Mouse (Mus musculus): Measurements from ENCODE around the gene Dnmt3a. TPM values are rescaled to one million over a fixed set of nuclear protein-coding genes. Genes with fewer than 3 reads are reported as not detected.

Dnmt3a gene
- total RNA-seq, 4 experiments from 2014 or later = 74.0 to 91.8 (median 80.6) TPM

DNA sequence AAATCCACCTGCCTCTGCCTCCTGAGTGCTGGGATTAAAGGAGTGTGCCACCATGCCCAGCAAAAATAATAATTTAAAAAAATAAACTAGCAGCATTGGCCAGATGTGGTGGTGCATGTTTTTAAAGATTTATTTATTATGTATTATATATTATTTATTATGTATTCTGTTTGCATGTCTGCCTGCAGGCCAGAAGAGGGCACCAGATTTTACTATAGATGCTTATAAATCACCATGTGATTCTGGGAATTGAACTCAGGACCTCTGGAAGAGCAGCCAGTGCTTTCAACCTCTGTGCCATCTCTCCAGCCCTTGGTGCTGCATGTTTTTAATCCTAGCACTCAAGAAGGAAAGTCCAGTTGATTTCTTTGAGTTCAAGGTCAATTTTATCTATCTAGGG lies 69.7 kb downstream of the Dnmt3a start:
- DNase-seq (ENCODE audit: low spot score in 2 of 2) = no peak

DNA sequence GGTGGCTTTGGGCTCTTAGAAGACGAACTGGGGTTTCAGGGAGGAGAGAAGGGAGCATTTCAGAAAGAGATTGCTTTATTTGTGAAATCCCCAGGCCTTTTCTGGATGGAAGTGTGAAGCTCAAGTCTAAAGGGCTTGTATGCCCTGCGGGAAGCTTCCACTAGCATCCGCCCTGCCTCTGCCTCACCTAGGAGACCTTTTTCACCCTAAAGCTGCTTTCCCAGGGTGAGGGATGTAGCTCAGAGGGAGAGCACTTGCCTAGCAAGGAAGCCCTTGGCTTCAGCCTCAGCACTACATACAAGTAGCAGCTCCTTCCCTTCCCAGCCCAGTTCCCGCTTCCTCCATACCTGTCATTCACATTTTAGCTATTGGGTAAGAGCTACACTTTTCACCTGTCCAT lies 71.6 kb downstream of the Dnmt3a start:
- no peak for DNase-seq (ENCODE audit: low spot score in 2 of 2)

DNA sequence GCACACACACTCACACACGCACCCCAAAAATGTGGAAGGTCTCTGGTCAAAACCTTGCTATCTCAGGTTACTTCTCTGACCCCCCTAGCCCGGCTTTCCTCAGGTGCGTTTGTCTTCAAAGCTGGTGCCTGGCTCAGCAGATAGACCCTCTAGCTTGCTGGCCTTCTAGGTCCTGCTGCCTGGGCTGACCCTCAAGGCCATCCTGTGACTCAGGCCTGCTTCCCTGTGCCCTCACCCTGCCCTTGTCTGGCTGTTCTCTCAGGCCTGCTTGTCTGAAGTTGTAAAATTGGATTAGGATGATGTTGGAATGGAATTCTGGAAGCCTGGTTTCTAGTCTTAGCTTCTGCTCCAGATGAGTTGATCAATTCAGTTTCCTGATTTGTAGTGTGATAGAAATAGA lies 75.7 kb downstream of the Dnmt3a start:
- DNase-seq (ENCODE audit: low spot score in 2 of 2) = no peak

DNA sequence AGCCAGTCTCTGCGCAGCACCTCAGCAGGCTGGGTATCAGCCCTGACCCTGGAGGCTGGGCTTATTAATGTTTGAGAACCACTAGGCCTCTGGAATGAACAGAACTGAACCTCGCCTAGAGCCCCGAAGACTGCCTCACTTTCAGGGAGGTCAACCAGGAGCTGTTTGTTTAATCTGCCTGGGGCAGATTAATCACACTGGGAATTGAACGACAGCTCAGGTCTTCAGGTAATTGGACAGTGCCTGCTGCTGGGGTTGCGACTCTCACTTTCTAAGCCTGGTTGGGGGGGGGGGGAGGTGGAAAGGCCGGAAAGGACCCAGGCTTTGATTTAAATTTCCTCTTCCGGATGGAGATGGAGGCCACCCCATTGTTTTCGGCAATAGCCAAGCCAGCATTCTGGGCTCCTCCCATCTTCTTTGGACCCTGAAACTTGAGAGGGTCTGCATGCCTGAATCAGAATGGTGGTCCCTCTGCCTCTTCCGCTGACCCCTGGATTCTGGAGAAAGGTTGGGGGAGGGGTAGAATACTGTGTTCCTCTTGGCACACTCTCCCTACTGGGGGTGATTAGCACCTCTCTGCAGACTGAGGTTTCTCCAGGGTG lies 79.2 kb downstream of the Dnmt3a start:
- no peak for DNase-seq (ENCODE audit: low spot score in 2 of 2)

DNA sequence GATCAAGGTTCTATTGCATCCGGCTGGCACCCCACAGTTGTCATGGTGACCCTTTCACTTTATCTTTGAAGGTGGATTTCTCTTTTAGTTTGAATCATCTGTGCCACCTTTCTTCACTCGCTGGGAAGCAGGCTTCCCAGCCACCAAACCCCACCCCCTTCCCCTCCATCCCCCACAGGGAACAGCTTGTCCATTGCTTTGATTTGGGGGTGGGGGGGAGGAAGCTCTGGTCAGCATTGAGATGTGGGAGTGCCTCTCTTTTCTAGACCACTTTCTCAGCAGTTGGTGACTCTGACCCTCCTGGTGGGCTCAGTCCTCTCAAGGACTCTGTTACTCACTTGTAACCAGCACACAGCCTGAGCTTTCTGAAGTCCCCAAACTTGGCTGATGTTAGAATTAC lies 80.8 kb downstream of the Dnmt3a start:
- no peak for DNase-seq (ENCODE audit: low spot score in 2 of 2)

DNA sequence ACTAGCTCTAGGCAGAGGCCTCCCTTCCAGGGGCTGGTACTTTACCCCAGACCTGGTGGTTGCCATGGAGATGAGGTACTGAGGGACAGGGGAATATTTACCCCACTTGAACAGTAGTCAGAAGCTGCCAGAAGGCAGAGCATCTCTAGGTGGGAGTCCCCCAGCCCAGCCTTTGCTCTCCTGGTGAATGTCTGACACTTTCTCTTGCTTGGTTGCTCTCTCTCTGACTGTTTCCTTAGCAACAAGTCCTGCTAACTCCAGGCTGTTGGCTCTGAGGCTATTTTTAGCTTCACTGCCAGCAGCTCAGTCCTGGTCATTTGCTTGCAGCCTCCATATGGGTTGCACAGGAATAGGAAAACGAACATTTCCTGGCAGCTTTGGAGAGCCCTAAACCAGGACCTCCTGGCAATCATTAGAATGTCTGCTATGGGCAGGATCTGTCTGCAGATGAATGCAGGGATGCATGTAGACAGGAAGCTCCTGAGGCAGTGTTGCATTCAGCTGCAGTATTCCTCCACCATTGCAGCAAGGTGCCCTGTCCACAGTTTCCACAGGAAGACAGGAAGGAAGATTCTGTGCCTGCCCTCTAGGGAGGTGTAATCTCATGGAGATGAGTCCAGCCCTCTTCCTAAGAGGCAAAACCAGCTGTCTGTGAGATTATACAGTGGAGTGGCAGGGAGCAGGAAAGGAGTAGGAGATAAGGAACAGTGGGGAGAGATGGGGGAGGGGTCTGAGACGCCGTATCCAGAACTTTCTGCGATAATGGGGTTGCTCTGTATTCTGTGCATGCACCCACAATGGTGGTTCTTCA lies 81.9 kb downstream of the Dnmt3a start:
- peak; percentile 76 to 81 for DNase-seq (ENCODE audit: low spot score in 2 of 2)

DNA sequence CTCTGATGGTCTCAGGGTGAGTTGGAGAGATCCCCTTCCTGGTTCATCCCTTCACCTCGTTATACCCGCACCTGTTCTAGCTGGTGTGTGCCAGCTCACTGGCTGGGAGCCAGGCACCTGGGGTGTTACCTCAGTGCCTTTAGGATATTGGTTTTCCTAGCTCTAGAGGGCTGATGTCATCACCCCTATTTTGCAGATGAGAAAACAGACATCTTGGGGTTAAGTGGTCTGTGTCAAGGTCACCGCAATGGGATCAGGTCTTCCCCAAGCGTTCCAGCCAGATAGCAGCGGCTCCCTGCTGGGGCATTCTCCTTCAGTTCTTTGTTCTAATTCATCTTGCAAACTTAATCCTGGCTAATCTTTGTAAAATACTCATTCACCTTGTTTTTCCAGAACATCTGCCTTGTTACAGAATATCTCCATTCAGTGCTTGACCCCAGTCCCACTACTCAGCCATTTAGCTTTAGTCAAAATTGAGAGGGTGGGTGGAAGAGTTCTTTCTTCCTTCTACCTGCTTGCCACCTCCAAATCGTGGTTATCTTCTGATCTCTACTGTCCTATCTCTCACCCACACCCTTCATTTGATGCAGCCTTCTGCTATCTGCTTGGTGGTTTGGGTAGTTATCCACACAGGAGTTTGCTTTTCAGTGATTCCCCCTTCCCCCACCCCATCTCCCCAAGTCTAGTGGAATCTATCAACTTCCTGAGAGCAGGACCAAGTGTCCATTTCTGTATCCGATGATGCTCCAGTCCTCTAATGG lies 84.2 kb downstream of the Dnmt3a start:
- DNase-seq (ENCODE audit: low spot score in 2 of 2) = no peak

DNA sequence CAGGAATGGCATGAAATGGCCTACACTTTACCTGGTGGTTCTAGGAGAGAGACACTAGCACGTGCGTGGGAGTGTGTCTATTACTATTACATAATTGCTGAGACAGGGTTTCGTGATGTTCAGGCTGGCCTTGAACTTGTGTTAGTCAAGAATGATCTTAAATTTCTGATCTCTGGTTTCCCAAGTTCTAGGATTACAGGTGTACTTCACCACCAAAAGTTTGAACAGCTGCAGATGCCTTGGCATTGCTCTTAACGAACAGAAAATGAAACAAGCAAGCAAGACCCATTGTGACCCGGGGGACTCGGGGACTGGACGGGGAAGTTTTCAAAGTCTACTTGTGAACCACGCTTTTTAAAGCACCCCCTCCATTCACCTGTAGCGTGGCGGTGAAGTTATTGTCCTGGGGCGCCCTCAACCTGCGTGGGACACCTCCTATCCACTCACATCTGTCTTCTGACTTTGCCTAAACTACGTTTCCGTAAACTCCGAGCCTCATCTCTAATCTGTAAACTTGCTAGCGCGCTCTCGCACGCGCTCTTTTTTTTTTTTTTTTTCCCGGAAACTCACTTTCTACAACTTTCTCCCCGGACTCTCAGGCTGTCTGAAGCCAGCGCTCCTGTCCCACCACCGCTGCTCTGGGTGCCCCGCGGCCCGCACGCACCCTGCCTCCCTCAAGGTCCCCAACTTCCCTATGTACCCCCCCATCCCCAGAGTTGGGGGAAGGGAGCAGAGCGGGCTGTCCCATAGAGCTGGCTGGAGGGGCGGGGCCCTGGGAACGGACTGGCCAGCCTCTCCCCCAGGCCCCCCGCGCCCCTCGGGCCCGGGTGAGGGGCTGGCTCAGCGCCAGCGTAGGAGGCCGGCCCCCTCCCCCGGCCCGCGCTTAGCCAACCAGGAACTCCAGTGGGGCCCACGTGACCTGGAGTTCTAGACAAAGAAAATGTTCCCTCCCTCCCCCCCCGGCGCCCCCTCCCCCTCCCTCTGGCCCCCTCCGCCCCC lies 85.2 kb downstream of the Dnmt3a start:
- no peak for DNase-seq (ENCODE audit: low spot score in 2 of 2)

DNA sequence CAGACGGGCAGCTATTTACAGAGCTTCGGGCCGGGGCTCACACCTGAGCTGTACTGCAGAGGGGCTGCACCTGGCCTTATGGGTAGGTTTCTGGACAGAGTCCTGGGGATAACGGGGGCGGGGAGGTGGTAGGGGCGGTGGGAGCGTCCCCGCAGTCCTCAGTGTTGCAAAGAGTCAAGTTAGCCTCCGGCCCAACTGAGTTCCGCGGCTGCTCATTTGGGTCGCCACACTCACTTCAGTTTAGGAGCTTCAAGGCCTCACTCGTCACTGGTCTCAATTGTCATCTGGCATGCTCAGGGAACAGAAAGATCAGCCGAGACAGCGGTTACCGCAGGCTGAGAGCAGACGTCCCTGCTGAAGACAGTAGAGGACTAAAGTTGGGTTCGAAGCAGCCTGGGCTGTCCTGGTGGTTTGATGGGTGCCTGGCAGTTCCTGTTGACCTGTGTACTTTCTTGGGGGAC lies 86.0 kb downstream of the Dnmt3a start:
- no peak for DNase-seq (ENCODE audit: low spot score in 2 of 2)

DNA sequence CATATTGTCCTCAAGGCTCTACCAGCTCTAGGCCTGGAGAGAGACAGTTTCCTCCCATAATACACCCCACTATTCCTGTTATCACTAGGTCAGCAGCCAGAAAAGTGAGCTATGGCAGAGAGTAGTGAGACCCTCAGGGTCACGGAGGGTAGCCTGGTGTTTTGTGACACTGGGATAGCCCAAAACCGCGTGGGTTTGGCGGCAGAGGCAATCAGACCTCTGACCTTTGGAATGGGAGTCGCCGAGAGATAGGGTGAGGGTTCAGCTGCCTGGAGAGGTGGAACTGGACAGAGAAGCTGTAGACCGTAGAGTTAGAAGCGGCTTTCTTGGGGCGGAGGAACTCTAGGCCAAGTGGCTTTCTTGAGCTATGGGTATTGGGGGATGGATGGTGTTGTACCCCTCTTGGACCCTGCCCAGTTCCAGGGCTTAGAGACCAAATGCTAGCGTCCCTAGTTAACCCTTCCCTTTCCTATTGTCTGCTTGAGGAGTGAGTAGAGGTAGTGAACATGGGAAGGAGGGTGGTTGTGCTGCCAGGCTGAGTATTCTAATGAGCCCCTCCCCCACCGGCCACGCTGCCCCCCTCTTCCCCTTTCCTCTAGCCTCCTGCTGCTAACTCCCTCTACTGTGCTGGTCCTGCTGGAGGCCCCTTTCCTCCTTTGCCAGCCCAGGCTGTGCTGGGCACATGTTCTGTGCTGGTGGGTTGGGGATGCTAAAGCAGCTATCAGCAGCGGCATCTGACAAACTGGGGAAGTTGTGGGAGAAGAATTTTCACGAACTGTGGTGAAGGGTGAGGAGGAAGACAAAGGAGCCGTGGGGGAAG lies 86.6 kb downstream of the Dnmt3a start:
- DNase-seq (ENCODE audit: low spot score in 2 of 2) = no peak

DNA sequence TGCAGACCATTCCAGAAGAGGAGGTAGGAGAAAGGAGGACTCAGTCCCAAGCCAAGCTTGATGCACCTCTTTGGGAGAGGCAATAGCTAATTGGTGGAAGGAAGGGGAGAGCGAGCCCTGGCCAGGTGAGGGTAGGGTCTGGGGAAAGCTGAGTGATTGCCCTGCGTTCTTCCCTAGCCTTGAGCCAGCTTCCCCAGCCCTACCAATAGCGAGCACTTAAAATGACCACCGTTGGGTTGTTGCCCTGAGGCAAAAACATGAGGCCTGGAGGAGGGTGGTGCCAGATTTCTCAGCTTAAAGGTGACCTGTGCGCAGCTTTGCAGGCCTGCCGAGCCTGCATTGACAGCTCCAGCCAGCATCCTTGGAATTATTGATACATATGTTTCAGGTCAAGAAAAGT lies 87.5 kb downstream of the Dnmt3a start:
- DNase-seq (ENCODE audit: low spot score in 2 of 2) = no peak

DNA sequence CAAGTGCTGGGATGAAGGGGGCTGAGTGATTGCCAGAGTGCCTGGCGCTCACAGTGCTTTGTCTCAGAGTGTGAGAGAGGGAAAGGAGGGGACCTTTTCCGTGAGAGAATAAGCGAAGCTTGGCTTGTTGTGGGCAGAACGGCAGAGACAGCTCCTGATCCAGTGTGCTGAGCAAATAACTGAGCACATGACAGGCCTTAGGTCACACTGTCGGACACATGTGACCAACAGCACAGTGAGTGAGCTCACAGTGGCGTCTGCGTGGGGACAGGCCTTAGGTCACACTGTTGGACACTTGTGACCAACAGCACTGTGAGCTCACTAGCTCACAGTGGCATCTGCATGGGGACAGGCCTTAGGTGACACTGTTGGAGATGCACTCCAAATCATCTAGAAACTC lies 88.7 kb downstream of the Dnmt3a start:
- DNase-seq (ENCODE audit: low spot score in 2 of 2) = no peak

DNA sequence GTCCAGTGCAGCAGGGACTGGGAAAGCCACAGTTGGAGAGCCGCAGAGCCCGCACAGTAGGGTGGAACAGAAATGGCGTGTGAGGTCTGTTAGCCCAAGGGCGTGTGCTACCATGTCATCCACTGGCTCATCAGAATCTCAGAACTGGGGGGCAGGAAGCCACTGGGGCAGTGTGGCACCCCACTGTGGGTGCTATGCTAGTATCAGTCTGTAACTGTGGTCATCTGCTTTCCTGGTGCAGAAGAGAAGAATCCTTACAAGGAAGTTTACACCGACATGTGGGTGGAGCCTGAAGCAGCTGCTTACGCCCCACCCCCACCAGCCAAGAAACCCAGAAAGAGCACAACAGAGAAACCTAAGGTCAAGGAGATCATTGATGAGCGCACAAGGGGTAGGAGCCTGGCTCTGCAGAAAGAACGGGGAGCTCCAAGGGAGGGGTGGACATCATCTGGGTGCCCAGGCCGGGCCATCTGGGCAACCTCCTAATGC lies 91.3 kb downstream of the Dnmt3a start:
- DNase-seq (ENCODE audit: low spot score in 2 of 2) = no peak

DNA sequence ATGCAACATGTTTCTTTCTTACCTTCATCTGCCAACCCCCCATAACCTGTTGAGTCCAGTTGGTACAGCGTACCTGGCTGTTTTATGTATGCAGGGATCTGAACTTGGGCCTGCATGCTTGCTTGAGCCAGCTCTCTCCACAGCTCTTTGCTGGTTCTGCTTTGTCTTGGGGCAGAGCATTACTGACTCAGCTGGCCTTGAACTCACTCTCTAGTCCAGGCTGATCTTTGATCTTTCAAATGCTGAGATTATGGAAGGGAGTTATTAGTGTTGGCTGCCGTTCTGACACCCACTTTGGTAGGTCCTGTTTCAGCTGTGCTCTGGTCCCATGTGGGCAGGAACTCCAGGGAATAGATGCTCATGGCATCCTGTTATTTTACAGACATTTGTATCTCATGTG lies 93.0 kb downstream of the Dnmt3a start:
- DNase-seq (ENCODE audit: low spot score in 2 of 2) = no peak

DNA sequence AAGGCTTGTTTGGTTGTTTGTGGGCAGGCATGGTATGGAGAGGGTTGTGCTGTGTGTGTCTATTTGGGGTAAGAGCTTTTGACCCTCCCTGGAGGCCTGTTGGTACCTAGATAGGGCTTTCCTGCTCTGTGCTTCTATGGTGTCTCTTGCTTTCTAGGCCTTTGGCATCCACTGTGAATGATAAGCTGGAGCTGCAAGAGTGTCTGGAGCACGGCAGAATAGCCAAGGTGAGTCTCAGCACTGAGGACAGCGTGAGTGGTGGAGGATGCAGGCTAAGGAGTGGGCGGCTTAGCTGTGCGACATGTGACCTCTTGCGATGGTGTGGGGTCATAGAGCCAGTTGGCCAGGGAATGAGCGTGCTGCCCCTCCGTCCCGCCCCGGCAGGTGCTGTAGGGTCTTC lies 99.6 kb downstream of the Dnmt3a start:
- no peak for DNase-seq (ENCODE audit: low spot score in 2 of 2)

DNA sequence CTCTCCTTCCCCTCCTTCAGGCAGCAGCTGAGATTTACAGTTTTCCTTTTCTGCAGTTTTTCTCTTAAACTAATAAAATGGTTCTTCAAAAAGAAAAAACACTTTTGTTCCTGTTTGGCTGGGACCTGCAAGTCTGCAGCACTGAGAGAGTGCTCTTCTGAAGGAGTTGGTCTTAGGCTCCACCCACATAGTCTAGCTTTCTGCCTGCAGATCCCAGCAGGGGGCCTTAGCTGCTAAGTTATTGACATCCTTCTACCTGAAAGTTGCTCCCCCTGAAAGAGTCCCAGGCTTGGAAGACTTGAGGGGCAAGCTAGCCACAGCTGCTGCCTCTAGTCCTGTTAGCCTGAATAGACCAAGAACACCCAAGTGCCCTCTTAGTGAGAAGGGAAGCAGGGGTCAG lies 100.5 kb downstream of the Dnmt3a start:
- no peak for DNase-seq (ENCODE audit: low spot score in 2 of 2)

DNA sequence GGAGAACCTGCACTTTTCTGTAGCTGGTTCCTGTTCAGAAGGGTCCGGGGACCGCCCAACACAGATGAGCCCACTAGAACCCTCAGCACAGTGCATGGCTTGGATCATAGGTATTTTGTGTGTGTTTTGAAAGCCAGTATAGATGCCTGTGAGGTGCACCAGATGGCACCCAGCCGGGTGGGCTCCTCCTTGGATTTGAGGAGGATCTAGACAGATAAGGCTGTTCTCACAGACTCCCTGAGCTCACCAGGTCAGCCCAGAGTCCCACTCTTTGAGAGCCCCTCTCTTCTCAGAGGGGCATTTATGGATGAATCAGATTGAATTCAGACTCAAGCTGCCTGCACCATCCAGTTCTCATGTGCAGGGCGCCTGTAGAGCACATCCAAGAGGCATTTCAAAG lies 101.2 kb downstream of the Dnmt3a start:
- no peak for DNase-seq (ENCODE audit: low spot score in 2 of 2)

DNA sequence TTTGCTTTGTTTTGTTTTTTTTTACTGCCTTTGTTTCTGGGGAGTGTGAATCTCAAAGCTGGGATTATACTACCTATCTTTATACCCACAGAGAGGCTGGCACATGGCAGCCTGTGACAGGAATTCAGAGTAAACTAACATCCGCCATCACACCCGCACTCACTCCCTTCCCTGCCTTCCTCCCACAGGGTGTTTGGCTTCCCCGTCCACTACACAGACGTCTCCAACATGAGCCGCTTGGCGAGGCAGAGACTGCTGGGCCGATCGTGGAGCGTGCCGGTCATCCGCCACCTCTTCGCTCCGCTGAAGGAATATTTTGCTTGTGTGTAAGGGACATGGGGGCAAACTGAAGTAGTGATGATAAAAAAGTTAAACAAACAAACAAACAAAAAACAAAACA lies 101.6 kb downstream of the Dnmt3a start:
- no peak for DNase-seq (ENCODE audit: low spot score in 2 of 2)

DNA sequence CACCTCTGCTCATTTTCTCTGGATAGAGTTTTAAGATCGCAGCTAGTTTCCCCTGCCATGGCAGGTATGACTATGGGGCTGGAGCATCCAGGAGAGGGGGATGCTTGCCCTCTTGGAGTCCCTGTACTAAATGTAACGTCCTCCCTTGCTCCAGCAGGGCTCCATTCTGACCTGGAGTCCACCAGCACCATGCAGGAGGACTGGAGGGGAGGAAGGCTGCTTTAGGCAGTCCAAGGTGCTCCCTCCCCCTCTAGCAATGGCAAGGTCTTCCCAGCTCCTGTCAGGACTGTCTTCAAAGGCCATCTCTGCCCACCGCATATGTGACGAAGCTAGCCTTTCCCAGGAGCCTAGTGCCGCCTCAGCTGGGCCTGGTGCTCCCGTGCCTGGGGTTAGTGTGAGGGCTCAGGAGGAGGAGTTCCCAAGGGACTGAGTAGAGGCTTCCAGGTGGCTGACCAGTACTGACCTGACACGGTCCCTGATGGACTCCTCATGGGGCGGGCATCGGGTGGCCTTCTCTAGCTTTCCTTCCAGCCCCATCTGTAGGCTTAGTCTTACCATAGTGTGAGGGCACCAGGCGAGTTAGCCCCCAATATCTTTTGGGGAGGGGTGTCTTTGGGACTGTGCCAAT lies 104.8 kb downstream of the Dnmt3a start:
- DNase-seq (ENCODE audit: low spot score in 2 of 2) = no peak

Measured in layer of hippocampus, adult 8-10 months (tissue).